Mouse (Mus musculus): ENCODE measurements at regions not wholly inside any gene's neighbourhood (a gene's known extent, or its start where the extent isn't known, plus 50 kb on each side); places are given as distances from the start of the nearest gene placed in this dataset.

DNA sequence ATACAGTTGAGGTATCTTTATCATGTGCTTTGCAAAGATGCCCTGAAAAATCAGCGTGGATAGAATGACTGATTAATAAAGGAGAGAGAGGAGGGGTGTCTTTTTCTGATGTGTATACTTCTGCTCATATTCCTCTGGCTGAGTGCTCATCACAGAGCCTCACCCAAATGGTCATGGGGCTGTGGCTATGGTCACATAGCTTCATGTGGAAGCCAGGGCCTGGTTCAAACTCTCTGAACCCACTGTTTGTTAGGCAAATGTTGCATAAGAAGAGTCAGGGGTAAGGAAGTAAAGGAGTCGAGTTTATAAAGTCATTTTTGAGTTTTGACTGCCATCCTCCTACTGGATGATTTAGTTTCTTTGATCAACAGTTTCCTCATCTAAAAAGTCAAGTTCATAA, 221.0 kb downstream of the Fzd1 start:
- 54% methylated on average over 2 of the region's 2 CpGs for WGBS
- no peak overlapping the region for H3K27ac ChIP-seq (ENCODE audit: low read depth, low read length)
- H3K27me3 ChIP-seq (ENCODE audit: control insufficient read depth, insufficient read depth, low read length), result no peaks in the 10 kb centered on the region
- peaks cover 5% of the 10 kb centered on the region; the same call in 1 of the 2 replicates for H3K4me1 ChIP-seq (ENCODE audit: control insufficient read depth, insufficient read depth, low read length)
- no peak overlapping the region for H3K9ac ChIP-seq (ENCODE audit: low read depth, low read length)
- H3K9me3 ChIP-seq (ENCODE audit: control insufficient read depth, low read length), result no peaks in the 10 kb centered on the region
- H3K4me2 ChIP-seq (replicated peaks; ENCODE audit: low read depth, low read length), result no peak overlapping the region
- no peak for ATAC-seq (ENCODE audit: low FRiP score, low TSS enrichment)
- no peak overlapping the region for H3K4me3 ChIP-seq (ENCODE audit: low read length)
- no peaks in the 10 kb centered on the region for H3K36me3 ChIP-seq (ENCODE audit: control insufficient read depth, insufficient read depth, low read length)

- no peak overlapping the region for H3K4me3 ChIP-seq (ENCODE audit: low read length)
- no peak overlapping the region for H3K4me2 ChIP-seq (replicated peaks; ENCODE audit: low read depth, low read length)
- 32% methylated on average over 8 of the region's 8 CpGs for WGBS
- no peak overlapping the region for H3K27ac ChIP-seq (ENCODE audit: low read depth, low read length)
- H3K27me3 ChIP-seq (ENCODE audit: control insufficient read depth, insufficient read depth, low read length), result no peaks in the 10 kb centered on the region
- no peaks in the 10 kb centered on the region for H3K9me3 ChIP-seq (ENCODE audit: control insufficient read depth, low read length)
- ATAC-seq (ENCODE audit: low FRiP score, low TSS enrichment), result peak; percentile 74; the same call in 1 of the 2 replicates
- H3K9ac ChIP-seq (ENCODE audit: low read depth, low read length), result no peak overlapping the region
- no peaks in the 10 kb centered on the region for H3K36me3 ChIP-seq (ENCODE audit: control insufficient read depth, insufficient read depth, low read length)
- peaks cover 6% of the 10 kb centered on the region for H3K4me1 ChIP-seq (ENCODE audit: control insufficient read depth, insufficient read depth, low read length)
Observed at GRCm38 (mm10) chr5:4535951-4536350, 221.9 kb downstream of the Fzd1 start.

DNA sequence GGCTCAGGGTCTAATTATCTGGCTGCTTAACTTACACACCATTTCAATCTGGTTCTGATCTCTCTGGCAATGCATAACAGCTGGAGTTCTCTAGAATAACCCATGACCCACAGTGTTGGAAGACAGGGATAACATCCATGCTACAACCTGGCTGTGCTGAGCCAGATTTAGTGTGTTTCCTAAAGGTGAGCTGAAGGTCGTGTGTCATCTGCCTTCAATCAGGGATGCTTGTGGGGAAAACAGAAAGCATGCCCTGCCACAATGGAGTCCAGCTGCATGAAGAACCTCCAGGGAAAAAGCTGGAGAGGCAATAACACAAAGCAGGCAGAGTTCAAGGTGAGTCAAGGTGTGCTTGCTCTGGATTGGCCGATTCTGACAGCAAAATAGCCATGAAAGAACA, 223.3 kb downstream of the Fzd1 start:
- Histone ChIP-seq H3K4me1 (ENCODE audit: control insufficient read depth, insufficient read depth, low read length) (peaks cover 11% of the 10 kb centered on the region), H3K4me3 (ENCODE audit: low read length) (no peak overlapping the region), H3K4me2 (replicated peaks; ENCODE audit: low read depth, low read length) (no peak overlapping the region), H3K9me3 (ENCODE audit: control insufficient read depth, low read length) (no peaks in the 10 kb centered on the region), H3K36me3 (ENCODE audit: control insufficient read depth, insufficient read depth, low read length) (no peaks in the 10 kb centered on the region), H3K27ac (ENCODE audit: low read depth, low read length) (no peak overlapping the region), H3K9ac (ENCODE audit: low read depth, low read length) (no peak overlapping the region), H3K27me3 (ENCODE audit: control insufficient read depth, insufficient read depth, low read length) (no peaks in the 10 kb centered on the region)
- no peak for ATAC-seq (ENCODE audit: low FRiP score, low TSS enrichment)
- WGBS, result 84% methylated on average over 2 of the region's 2 CpGs

DNA sequence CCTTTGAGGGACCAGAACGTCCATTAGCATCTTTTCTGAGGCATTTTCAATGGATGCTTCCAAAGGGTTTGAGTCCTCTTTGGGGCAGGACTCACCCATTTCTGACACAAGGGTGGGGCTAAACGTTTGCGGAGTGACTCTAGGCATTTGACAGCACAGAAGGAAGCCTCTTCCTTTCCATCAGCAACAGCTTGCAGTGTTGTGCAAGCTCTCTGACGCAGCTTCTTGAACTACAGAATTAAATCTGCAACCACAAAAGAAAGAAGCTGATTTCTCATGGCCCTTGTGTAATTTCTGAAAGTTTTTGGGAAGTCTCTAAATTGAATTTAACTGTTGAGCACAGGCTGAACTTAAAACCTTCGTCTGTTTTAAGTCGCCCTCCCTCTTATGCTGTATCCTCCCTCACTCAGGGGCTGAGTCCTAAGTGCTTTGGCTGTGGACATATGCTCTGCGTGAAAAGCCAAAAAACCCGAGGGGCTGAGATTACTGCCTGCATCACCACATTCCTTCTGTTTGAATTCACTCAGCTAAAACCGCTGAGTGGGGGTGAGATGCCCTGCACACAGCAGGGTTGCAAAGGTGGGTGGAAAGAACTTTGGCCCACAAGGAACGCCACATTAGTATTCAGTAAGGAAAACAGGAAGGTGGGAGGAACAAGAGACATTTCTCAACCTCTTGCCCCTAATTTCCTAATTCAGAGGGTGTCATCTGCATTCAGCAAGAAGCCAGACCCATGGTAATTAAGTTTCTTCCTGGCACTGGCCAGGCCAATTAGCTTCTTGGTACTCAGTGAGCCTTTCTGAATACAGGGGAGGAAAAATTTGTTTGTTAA, 227.4 kb downstream of the Fzd1 start:
- Histone ChIP-seq H3K27me3 (ENCODE audit: control insufficient read depth, insufficient read depth, low read length) (no peaks in the 10 kb centered on the region), H3K36me3 (ENCODE audit: control insufficient read depth, insufficient read depth, low read length) (no peaks in the 10 kb centered on the region), H3K4me3 (ENCODE audit: low read length) (no peak overlapping the region), H3K9ac (ENCODE audit: low read depth, low read length) (no peak overlapping the region), H3K4me2 (replicated peaks; ENCODE audit: low read depth, low read length) (no peak overlapping the region), H3K27ac (ENCODE audit: low read depth, low read length) (no peak overlapping the region), H3K9me3 (ENCODE audit: control insufficient read depth, low read length) (no peaks in the 10 kb centered on the region), H3K4me1 (ENCODE audit: control insufficient read depth, insufficient read depth, low read length) (peaks cover 6% of the 10 kb centered on the region; the same call in 1 of the 2 replicates)
- whole genome bisulfite sequencing, result 31% methylated on average over 10 of the region's 10 CpGs
- ATAC-seq (ENCODE audit: low FRiP score, low TSS enrichment), result peak; percentile 46; the same call in 1 of the 2 replicates

DNA sequence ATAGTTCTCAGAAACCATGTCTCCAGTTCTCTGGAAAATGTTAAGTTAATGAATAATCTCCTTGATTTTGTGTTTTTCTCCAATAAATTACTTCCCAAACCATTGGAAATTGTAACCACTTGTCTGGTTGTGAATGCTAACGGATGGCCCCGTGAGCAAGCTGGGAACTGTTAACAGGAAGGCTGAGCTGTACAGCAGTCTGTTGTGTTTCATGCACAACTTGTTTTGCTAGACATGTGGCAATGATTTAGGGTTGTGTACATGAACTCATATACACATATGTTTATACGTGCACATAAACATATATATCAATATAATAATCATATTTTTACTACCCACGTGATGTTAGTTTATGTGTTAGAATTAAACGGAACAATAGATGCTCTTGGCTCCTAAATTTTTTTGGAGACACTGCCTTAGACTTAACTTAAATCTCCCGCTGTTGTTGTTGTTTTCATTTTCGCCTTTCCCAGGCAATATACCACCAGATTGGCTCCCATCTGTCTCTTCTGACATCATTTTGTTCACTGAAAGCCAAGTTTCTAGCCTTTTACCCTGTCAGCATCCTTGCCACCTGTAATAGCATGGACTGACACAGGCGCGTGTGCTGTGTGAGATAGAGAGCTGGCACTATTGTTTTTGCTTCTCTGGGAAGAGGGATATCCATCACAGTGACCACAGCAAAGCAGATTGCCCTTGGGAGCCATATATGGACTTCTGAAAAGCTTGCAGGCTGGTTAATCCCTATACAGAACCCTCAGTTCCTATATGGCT, 231.6 kb downstream of the Fzd1 start:
- H3K9me3 ChIP-seq (ENCODE audit: control insufficient read depth, low read length), result no peaks in the 10 kb centered on the region
- no peaks in the 10 kb centered on the region for H3K36me3 ChIP-seq (ENCODE audit: control insufficient read depth, insufficient read depth, low read length)
- H3K4me3 ChIP-seq (ENCODE audit: low read length), result no peak overlapping the region
- 76% methylated on average over 9 of the region's 9 CpGs for WGBS
- H3K27me3 ChIP-seq (ENCODE audit: control insufficient read depth, insufficient read depth, low read length), result no peaks in the 10 kb centered on the region
- H3K27ac ChIP-seq (ENCODE audit: low read depth, low read length), result no peak overlapping the region
- H3K9ac ChIP-seq (ENCODE audit: low read depth, low read length), result no peak overlapping the region
- ATAC-seq (ENCODE audit: low FRiP score, low TSS enrichment), result no peak
- H3K4me2 ChIP-seq (replicated peaks; ENCODE audit: low read depth, low read length), result no peak overlapping the region
- H3K4me1 ChIP-seq (ENCODE audit: control insufficient read depth, insufficient read depth, low read length), result peaks cover 6% of the 10 kb centered on the region; the same call in 1 of the 2 replicates

GRCm38 (mm10) chr5:4500599-4500998, 257.2 kb downstream of the Fzd1 start:
- no peaks in the 10 kb centered on the region for H3K36me3 ChIP-seq (ENCODE audit: control insufficient read depth, insufficient read depth, low read length)
- no peak for ATAC-seq (ENCODE audit: low FRiP score, low TSS enrichment)
- H3K9ac ChIP-seq (ENCODE audit: low read depth, low read length), result no peak overlapping the region
- WGBS, result 89% methylated on average over 3 of the region's 3 CpGs
- peaks cover 10% of the 10 kb centered on the region; the same call in 1 of the 2 replicates for H3K4me1 ChIP-seq (ENCODE audit: control insufficient read depth, insufficient read depth, low read length)
- no peaks in the 10 kb centered on the region for H3K27me3 ChIP-seq (ENCODE audit: control insufficient read depth, insufficient read depth, low read length)
- no peaks in the 10 kb centered on the region for H3K9me3 ChIP-seq (ENCODE audit: control insufficient read depth, low read length)
- no peak overlapping the region for H3K4me2 ChIP-seq (replicated peaks; ENCODE audit: low read depth, low read length)
- no peak overlapping the region for H3K27ac ChIP-seq (ENCODE audit: low read depth, low read length)
- no peak overlapping the region for H3K4me3 ChIP-seq (ENCODE audit: low read length)

DNA sequence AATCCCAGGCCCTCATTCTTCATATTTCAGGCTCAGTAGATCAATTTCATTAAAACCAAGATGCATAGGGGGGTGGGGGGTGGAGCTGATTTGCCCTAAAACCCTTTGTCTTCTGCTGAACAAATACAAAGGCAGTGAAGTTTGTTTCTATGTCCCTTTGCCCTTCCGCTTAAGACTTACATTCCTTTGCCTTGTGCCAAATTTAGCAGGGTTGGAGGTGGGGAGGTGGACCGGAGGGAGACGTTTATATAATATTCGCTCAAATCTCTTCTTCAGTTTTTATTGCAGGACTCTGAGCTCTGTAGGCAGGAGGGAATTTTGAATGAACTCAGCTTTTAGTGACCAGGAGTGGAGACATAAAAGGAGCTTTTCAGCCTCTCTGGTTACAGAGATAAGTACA, 258.8 kb downstream of the Fzd1 start:
- H3K4me1 ChIP-seq (ENCODE audit: control insufficient read depth, insufficient read depth, low read length), result peaks cover 14% of the 10 kb centered on the region; the same call in 1 of the 2 replicates
- H3K27ac ChIP-seq (ENCODE audit: low read depth, low read length), result no peak overlapping the region
- 15% methylated on average over 4 of the region's 4 CpGs for WGBS
- H3K4me2 ChIP-seq (replicated peaks; ENCODE audit: low read depth, low read length), result no peak overlapping the region
- no peak for ATAC-seq (ENCODE audit: low FRiP score, low TSS enrichment)
- H3K9ac ChIP-seq (ENCODE audit: low read depth, low read length), result no peak overlapping the region
- H3K4me3 ChIP-seq (ENCODE audit: low read length), result no peak overlapping the region
- no peaks in the 10 kb centered on the region for H3K36me3 ChIP-seq (ENCODE audit: control insufficient read depth, insufficient read depth, low read length)
- H3K9me3 ChIP-seq (ENCODE audit: control insufficient read depth, low read length), result no peaks in the 10 kb centered on the region
- H3K27me3 ChIP-seq (ENCODE audit: control insufficient read depth, insufficient read depth, low read length), result no peaks in the 10 kb centered on the region

DNA sequence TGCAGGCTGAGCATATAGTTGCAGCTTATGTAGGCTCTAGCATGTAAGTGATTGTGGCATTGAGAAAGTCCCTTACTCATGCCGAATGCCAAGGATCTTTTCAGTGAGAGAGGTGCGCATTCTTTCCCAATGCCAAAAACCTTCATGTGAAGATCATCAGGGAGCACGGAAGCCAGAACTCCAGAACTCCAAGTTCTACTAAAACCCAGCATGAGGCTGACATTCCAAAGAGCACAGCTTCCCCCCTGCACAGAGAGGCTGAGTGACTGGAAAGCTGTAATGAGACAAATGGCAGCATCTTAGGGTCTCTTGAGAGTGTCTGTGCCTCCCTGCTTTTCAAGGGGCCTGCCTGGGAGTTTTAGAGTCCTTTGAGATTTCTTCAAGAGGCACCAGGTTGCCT, 259.4 kb downstream of the Fzd1 start:
- H3K27ac ChIP-seq (ENCODE audit: low read depth, low read length), result no peak overlapping the region
- H3K9me3 ChIP-seq (ENCODE audit: control insufficient read depth, low read length), result no peaks in the 10 kb centered on the region
- H3K4me1 ChIP-seq (ENCODE audit: control insufficient read depth, insufficient read depth, low read length), result peaks cover 17% of the 10 kb centered on the region; the same call in 1 of the 2 replicates
- no peak overlapping the region for H3K4me3 ChIP-seq (ENCODE audit: low read length)
- 75% methylated on average over 3 of the region's 3 CpGs for WGBS
- H3K36me3 ChIP-seq (ENCODE audit: control insufficient read depth, insufficient read depth, low read length), result no peaks in the 10 kb centered on the region
- no peaks in the 10 kb centered on the region for H3K27me3 ChIP-seq (ENCODE audit: control insufficient read depth, insufficient read depth, low read length)
- H3K4me2 ChIP-seq (replicated peaks; ENCODE audit: low read depth, low read length), result no peak overlapping the region
- ATAC-seq (ENCODE audit: low FRiP score, low TSS enrichment), result no peak
- no peak overlapping the region for H3K9ac ChIP-seq (ENCODE audit: low read depth, low read length)

DNA sequence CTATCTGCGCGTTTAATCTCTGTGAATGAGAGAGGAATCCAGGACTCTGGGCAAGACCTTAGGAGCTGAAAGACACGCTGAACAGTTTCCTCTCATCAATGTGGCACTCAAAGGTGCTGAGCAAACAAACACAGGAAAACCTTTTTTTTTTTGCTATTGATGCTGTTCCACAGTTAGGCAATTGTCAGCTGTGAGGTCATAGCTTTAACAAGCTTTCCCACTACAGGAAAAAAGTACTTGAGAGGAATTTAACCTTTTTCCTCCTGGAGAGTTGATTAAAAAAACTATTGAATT, 261.0 kb downstream of the Fzd1 start:
- Histone ChIP-seq H3K4me1 (ENCODE audit: control insufficient read depth, insufficient read depth, low read length) (peaks cover 17% of the 10 kb centered on the region; the same call in 1 of the 2 replicates), H3K27me3 (ENCODE audit: control insufficient read depth, insufficient read depth, low read length) (no peaks in the 10 kb centered on the region), H3K9me3 (ENCODE audit: control insufficient read depth, low read length) (no peaks in the 10 kb centered on the region), H3K36me3 (ENCODE audit: control insufficient read depth, insufficient read depth, low read length) (no peaks in the 10 kb centered on the region), H3K27ac (ENCODE audit: low read depth, low read length) (no peak overlapping the region; the same call in 1 of the 2 replicates), H3K9ac (ENCODE audit: low read depth, low read length) (peak overlapping the region; percentile 18; the same call in 1 of the 2 replicates), H3K4me2 (replicated peaks; ENCODE audit: low read depth, low read length) (peak overlapping the region; percentile 22; the same call in 1 of the 2 replicates), H3K4me3 (ENCODE audit: low read length) (no peak overlapping the region)
- WGBS, result 11% methylated on average over 3 of the region's 3 CpGs
- peak; percentile 52; the same call in 1 of the 2 replicates for ATAC-seq (ENCODE audit: low FRiP score, low TSS enrichment)
